Mouse (Mus musculus): ENCODE measurements at regions not wholly inside any gene's neighbourhood (a gene's known extent, or its start where the extent isn't known, plus 50 kb on each side); places are given as distances from the start of the nearest gene placed in this dataset.

DNA sequence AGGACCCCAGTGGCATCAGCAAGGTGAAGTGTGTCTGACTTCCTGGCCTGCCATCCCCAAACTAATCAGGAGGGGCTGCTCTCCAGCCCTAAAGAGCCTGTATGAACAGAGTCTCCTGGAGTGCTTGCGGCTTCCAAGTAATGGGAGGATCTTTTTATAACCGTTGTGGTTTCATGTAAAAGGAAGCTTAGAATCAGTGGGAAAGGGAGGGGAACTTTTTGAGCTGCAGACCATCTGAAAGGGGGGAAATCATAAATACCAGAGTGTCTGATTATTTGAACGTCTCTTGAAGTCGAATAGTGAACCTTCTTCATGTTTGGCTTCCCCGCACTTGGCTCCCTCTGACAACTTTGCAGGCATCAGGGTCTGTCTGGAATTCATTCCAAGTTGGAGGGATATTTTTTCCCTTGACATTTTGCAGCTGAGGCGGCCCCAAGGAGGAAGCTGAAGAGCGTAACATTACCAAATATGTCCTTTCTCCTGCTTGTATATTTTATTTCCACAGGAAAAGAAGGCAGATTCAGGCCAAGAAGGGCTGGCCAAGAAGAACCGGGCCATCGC is 147.2 kb upstream of the Ccn2 start:
- no peak for TF ChIP-seq MYOD1 (IDR thresholded peaks at IDR 0.05; ENCODE audit: control insufficient read depth in 1 of 3, insufficient read length in 2 of 3, low read depth in 2 of 3)
- TF ChIP-seq POLR2A (IDR thresholded peaks at IDR 0.05; ENCODE audit: insufficient read length, low read depth) = no peak
- TF ChIP-seq TCF12 (IDR thresholded peaks at IDR 0.05; ENCODE audit: insufficient read depth, poor library complexity, severe bottlenecking) = no peak
- TF ChIP-seq MAX (IDR thresholded peaks at IDR 0.05; ENCODE audit: low read depth) = no peak
- no peak for TF ChIP-seq USF1 (IDR thresholded peaks at IDR 0.05; ENCODE audit: low read depth)
- TF ChIP-seq SRF (IDR thresholded peaks at IDR 0.05; ENCODE audit: control insufficient read depth, insufficient read length, low read depth) = no peak
- no peak for TF ChIP-seq E2F4 (IDR thresholded peaks at IDR 0.05; ENCODE audit: insufficient read depth)
- no peak for TF ChIP-seq MYOG (IDR thresholded peaks at IDR 0.05; ENCODE audit: control insufficient read depth in 1 of 3, insufficient read depth in 1 of 3, insufficient read length in 2 of 3, low read depth in 2 of 3)
